Mouse (Mus musculus) forelimb bud, embryonic 11.5 days (tissue): ENCODE results near the gene Rbbp5.

Experiments
- DNase-seq: peaks from one replicate; pipeline ENCODE4 v3.0.0-alpha.2; 2012; ENCODE audit warnings: low read depth, low spot score

Gene Rbbp5

GRCm38 (mm10) chr1:132541171-132541823 lies 64.1 kb downstream of the Rbbp5 start:
- peak; percentile 55 for DNase-seq

- no peak for DNase-seq
These were observed 64.8 kb downstream of the Rbbp5 start for GRCm38 (mm10) chr1:132541824-132542599.

GRCm38 (mm10) chr1:132542762-132543306 lies 65.7 kb downstream of the Rbbp5 start, which contains the start of gene Cntn2:
TSS of gene Cntn2 (minus strand) at chr1:132543256.
- no peak for DNase-seq

GRCm38 (mm10) chr1:132543789-132544188 lies 66.6 kb downstream of the Rbbp5 start:
- DNase-seq = no peak
